Mouse (Mus musculus): ENCODE measurements around the gene Wnt16. TPM values are rescaled to one million over a fixed set of nuclear protein-coding genes. Genes with fewer than 3 reads are reported as not detected.

Gene Wnt16
- polyA plus RNA-seq, 1 experiment, result not detected

DNA sequence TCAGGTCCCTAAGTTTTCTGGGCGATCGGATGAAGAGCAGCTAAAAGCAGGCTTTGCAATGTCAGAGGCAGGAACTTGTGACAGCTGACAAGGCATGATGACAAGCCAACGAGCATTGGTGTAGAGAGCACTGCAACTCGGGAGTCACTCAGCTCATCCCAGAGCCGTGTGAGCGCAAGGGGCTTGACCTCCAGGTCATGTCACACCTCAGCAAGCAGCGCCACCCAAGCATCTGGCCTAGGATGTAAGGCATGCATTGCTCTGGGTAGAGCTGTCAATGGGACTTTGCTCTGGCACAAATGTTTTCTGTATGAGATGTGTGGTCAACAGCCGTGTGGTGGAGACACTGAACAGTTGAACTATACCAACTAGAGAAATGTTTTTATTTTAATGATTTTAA is 39.9 kb downstream of the Wnt16 start:
- TF ChIP-seq POLR2A (IDR thresholded peaks at IDR 0.05; ENCODE audit: insufficient read depth, low read length), result no peak
- no peak for TF ChIP-seq CTCF (IDR thresholded peaks at IDR 0.05; ENCODE audit: low read depth, low read length)
- TF ChIP-seq EP300 (IDR thresholded peaks at IDR 0.05; ENCODE audit: insufficient read depth, low read depth, low read length), result no peak
- H3K4me1 ChIP-seq (ENCODE audit: control insufficient read depth, insufficient read depth, low read length), result no peaks in the 10 kb centered on the region
- no peak overlapping the region for H3K9ac ChIP-seq (ENCODE audit: low read depth, poor library complexity, severe bottlenecking)
- H3K36me3 ChIP-seq (ENCODE audit: control insufficient read depth, insufficient read depth, low read length, poor library complexity, severe bottlenecking), result peaks cover 15% of the 10 kb centered on the region
- no peak overlapping the region for H3K4me3 ChIP-seq (ENCODE audit: low read depth, low read length)
- H3K27me3 ChIP-seq (ENCODE audit: control insufficient read depth, insufficient read depth, low read length, poor library complexity, severe bottlenecking), result no peaks in the 10 kb centered on the region
- H3K27ac ChIP-seq (ENCODE audit: insufficient read depth, low read length), result no peak overlapping the region
- H3K9me3 ChIP-seq (replicated peaks; ENCODE audit: control insufficient read depth, insufficient read depth, low read length, poor library complexity, severe bottlenecking), result no peaks in the 10 kb centered on the region

DNA sequence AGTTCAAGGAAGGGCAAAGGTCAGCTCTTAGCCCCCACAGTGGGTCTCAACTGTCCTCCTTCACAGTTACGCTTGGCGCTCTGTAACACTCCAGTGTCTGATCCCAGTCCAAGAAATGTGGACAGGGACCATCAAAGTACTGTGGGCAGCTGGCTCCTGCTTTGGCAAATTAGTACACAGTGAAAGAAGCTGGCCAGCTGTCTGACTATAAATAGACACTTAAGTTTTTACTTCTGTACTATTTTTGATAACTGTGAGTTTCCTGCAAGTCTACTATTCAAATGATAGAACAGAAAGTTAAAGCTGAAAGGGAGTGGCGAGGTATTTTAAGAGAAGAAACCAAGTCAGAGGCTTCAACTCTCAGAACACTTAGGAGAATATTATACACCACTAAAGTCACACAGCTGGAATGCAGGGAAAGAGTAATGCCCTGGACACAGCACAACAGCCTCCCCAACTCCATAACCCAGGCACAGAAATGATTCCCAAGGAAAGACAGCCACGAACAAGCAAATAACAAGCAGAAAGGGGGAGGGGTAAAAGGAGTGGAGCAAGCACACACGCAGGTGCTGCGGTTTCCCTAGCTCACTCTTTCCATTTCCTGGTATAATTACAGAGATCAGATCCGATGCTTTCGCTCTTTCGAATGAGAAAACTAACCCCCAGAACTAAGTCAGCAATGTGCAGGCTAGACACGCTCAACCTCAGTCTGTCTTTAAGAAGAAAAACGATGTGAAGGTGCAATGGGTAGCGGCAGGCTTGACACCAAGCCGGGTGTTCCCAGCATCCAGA is 42.3 kb downstream of the Wnt16 start:
- Histone ChIP-seq H3K4me1 (ENCODE audit: control insufficient read depth, insufficient read depth, low read length) (no peaks in the 10 kb centered on the region), H3K27me3 (ENCODE audit: control insufficient read depth, insufficient read depth, low read length, poor library complexity, severe bottlenecking) (no peaks in the 10 kb centered on the region), H3K27ac (ENCODE audit: insufficient read depth, low read length) (no peak overlapping the region), H3K4me3 (ENCODE audit: low read depth, low read length) (no peak overlapping the region), H3K9me3 (replicated peaks; ENCODE audit: control insufficient read depth, insufficient read depth, low read length, poor library complexity, severe bottlenecking) (no peaks in the 10 kb centered on the region), H3K9ac (ENCODE audit: low read depth, poor library complexity, severe bottlenecking) (no peak overlapping the region), H3K36me3 (ENCODE audit: control insufficient read depth, insufficient read depth, low read length, poor library complexity, severe bottlenecking) (peaks cover 10% of the 10 kb centered on the region)
- TF ChIP-seq CTCF (IDR thresholded peaks at IDR 0.05; ENCODE audit: low read depth, low read length) (no peak), EP300 (IDR thresholded peaks at IDR 0.05; ENCODE audit: insufficient read depth, low read depth, low read length) (no peak), POLR2A (IDR thresholded peaks at IDR 0.05; ENCODE audit: insufficient read depth, low read length) (no peak)

DNA sequence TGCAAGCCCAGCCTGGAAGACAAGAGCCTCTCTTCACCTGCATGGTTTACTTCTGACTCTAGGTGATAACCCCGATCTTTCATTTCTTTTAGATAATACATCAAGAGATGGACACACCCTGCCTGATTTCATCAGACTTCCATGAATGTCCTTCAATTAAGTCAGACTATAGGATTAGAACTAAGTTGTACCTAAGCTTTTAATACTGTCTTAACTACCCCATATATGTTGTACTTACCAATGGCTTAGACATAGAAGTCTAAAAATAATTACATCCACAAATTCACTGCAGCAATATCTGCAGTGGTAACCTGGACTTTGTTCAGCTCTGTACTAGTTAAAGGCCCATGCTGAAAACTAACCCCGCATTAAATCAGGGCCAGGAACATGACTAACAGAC is 44.5 kb downstream of the Wnt16 start:
- no peak overlapping the region for H3K9ac ChIP-seq (ENCODE audit: low read depth, poor library complexity, severe bottlenecking)

DNA sequence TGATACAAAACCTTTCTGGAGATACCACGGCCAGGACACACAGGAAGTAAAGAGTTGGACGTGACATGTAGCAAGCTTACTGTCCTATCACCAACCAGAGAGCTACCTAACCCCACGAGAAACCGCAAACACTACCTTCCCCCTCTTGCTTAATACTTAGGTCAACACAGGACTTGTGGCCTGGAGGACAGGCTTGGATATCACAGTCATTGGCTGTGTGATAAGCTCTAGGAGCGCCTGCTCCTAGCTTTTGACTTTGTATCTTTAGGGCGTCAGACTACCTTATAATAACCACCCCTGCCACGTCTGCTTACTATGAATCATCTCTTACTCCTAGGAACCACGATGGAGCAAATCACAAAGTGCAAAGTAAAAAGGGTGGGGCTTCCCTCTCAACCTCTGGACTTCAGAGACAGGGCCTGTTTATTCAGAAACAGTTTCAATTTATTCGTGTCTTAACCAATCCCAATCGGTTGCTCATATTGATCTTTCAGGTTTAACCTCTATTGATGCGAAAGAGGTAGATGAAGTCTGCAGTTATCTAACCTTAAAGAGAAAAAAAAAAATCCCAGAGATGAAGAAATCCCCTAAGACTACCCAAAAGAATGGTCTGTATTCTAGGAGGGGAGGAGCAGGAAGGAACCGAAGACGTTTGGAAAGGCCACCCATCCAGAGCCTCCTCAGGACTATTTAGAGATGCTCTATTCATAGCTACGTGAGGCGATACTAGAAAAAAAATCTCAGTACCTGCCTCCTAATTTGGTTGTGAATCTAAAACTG is 51.9 kb downstream of the Wnt16 start:
- H3K4me1 ChIP-seq (ENCODE audit: control insufficient read depth, insufficient read depth, low read length), result peaks cover 2% of the 10 kb centered on the region
- no peaks in the 10 kb centered on the region for H3K27me3 ChIP-seq (ENCODE audit: control insufficient read depth, insufficient read depth, low read length, poor library complexity, severe bottlenecking)
- H3K36me3 ChIP-seq (ENCODE audit: control insufficient read depth, insufficient read depth, low read length, poor library complexity, severe bottlenecking), result peaks cover 12% of the 10 kb centered on the region
- no peak overlapping the region for H3K4me3 ChIP-seq (ENCODE audit: low read depth, low read length)
- no peak overlapping the region for H3K9ac ChIP-seq (ENCODE audit: low read depth, poor library complexity, severe bottlenecking)
- H3K9me3 ChIP-seq (replicated peaks; ENCODE audit: control insufficient read depth, insufficient read depth, low read length, poor library complexity, severe bottlenecking), result no peaks in the 10 kb centered on the region
- no peak overlapping the region for H3K27ac ChIP-seq (ENCODE audit: insufficient read depth, low read length)
- TF ChIP-seq POLR2A (IDR thresholded peaks at IDR 0.05; ENCODE audit: insufficient read depth, low read length) (no peak), EP300 (IDR thresholded peaks at IDR 0.05; ENCODE audit: insufficient read depth, low read depth, low read length) (no peak)

More for the DNA sequence above, 44.5 kb downstream of the Wnt16 start:
- TF ChIP-seq CTCF (IDR thresholded peaks at IDR 0.05; ENCODE audit: low read depth, low read length), result no peak
- TF ChIP-seq POLR2A (IDR thresholded peaks at IDR 0.05; ENCODE audit: insufficient read depth, low read length), result no peak
- no peak for TF ChIP-seq EP300 (IDR thresholded peaks at IDR 0.05; ENCODE audit: insufficient read depth, low read depth, low read length)
- no peak overlapping the region for H3K4me3 ChIP-seq (ENCODE audit: low read depth, low read length)
- no peaks in the 10 kb centered on the region for H3K9me3 ChIP-seq (replicated peaks; ENCODE audit: control insufficient read depth, insufficient read depth, low read length, poor library complexity, severe bottlenecking)
- no peak overlapping the region for H3K27ac ChIP-seq (ENCODE audit: insufficient read depth, low read length)
- H3K36me3 ChIP-seq (ENCODE audit: control insufficient read depth, insufficient read depth, low read length, poor library complexity, severe bottlenecking), result peaks cover 13% of the 10 kb centered on the region
- no peaks in the 10 kb centered on the region for H3K27me3 ChIP-seq (ENCODE audit: control insufficient read depth, insufficient read depth, low read length, poor library complexity, severe bottlenecking)
- H3K4me1 ChIP-seq (ENCODE audit: control insufficient read depth, insufficient read depth, low read length), result no peaks in the 10 kb centered on the region

DNA sequence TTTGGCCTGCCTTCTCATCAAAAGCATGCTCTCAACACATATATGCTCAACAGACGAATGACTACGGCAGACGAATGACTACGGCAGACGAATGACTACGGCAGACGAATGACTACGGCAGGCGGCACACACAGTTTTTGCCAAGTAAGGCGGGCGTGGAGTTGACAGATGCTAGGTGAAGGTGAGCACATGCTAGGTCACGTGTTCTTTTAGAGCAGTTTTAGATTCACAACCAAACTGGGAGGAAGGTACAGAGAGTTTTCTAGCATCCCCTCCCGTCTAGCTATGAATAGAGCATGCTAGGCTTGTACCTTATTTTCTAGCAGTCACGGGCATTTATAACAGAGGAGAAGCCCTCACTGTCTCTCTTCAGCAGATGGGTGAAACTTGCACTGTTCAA is 52.8 kb downstream of the Wnt16 start:
- no peak overlapping the region for H3K4me3 ChIP-seq (ENCODE audit: low read depth, low read length)
- H3K9ac ChIP-seq (ENCODE audit: low read depth, poor library complexity, severe bottlenecking), result no peak overlapping the region
- no peaks in the 10 kb centered on the region for H3K9me3 ChIP-seq (replicated peaks; ENCODE audit: control insufficient read depth, insufficient read depth, low read length, poor library complexity, severe bottlenecking)
- peaks cover 2% of the 10 kb centered on the region for H3K4me1 ChIP-seq (ENCODE audit: control insufficient read depth, insufficient read depth, low read length)
- no peak overlapping the region for H3K27ac ChIP-seq (ENCODE audit: insufficient read depth, low read length)
- no peaks in the 10 kb centered on the region for H3K27me3 ChIP-seq (ENCODE audit: control insufficient read depth, insufficient read depth, low read length, poor library complexity, severe bottlenecking)
- H3K36me3 ChIP-seq (ENCODE audit: control insufficient read depth, insufficient read depth, low read length, poor library complexity, severe bottlenecking), result peaks cover 12% of the 10 kb centered on the region
- TF ChIP-seq POLR2A (IDR thresholded peaks at IDR 0.05; ENCODE audit: insufficient read depth, low read length), result no peak
- no peak for TF ChIP-seq CTCF (IDR thresholded peaks at IDR 0.05; ENCODE audit: low read depth, low read length)
- no peak for TF ChIP-seq EP300 (IDR thresholded peaks at IDR 0.05; ENCODE audit: insufficient read depth, low read depth, low read length)

DNA sequence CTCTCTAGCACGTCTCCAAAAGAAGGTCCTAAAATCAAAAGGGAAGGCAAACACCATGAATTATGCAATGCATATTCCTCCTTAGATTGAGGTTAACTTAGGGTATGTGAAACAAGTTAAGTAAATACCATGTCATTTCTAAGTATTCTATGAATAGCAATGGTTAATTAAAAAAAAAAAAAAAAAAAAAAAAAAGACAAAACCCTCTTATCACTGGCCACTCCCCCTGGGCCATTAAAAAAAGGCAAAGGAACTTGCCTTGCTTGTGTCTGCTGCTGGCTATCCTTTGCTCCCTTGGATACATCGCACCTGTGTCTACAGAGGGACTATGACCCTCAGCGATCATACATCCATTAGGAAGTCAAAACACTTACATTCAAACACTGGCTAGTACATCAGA is 55.3 kb downstream of the Wnt16 start:
- TF ChIP-seq CTCF (IDR thresholded peaks at IDR 0.05; ENCODE audit: low read depth, low read length) (no peak), EP300 (IDR thresholded peaks at IDR 0.05; ENCODE audit: insufficient read depth, low read depth, low read length) (no peak), POLR2A (IDR thresholded peaks at IDR 0.05; ENCODE audit: insufficient read depth, low read length) (no peak)
- no peaks in the 10 kb centered on the region for H3K9me3 ChIP-seq (replicated peaks; ENCODE audit: control insufficient read depth, insufficient read depth, low read length, poor library complexity, severe bottlenecking)

More for the DNA sequence above, 55.3 kb downstream of the Wnt16 start:
- Histone ChIP-seq H3K4me1 (ENCODE audit: control insufficient read depth, insufficient read depth, low read length) (peaks cover 4% of the 10 kb centered on the region), H3K27ac (ENCODE audit: insufficient read depth, low read length) (no peak overlapping the region), H3K4me3 (ENCODE audit: low read depth, low read length) (no peak overlapping the region), H3K27me3 (ENCODE audit: control insufficient read depth, insufficient read depth, low read length, poor library complexity, severe bottlenecking) (no peaks in the 10 kb centered on the region), H3K36me3 (ENCODE audit: control insufficient read depth, insufficient read depth, low read length, poor library complexity, severe bottlenecking) (peaks cover 10% of the 10 kb centered on the region), H3K9ac (ENCODE audit: low read depth, poor library complexity, severe bottlenecking) (no peak overlapping the region)
